Mouse (Mus musculus) forebrain, embryonic 14.5 days (tissue): Measurements from ENCODE around the gene Gm17490. TPM values are rescaled to one million over a fixed set of nuclear protein-coding genes. Genes with fewer than 3 reads are reported as not detected.

Source experiments
- ATAC-seq: fragments of 200-750 bp; cut with Nextera tagmentation; 2 replicates; pipeline ENCODE4 v1.8.0; 2017; ENCODE audit warnings: mild to moderate bottlenecking, moderate library complexity
- DNase-seq: peaks from one replicate; pipeline ENCODE4 v3.0.0-alpha.2; 2015; ENCODE audit warnings: low spot score
- H3K27ac ChIP-seq: fragments of 300-500 bp; sonication (generic); 2 replicates; pipeline ENCODE4 v1.5.1; 2014; ENCODE audit warnings: low read depth, mild to moderate bottlenecking, control low read depth, low read length, moderate library complexity
- H3K27me3 ChIP-seq: fragments of 300-500 bp; sonication (generic); replicated peaks from 2 replicates; pipeline ENCODE4 v1.6.1; 2014; ENCODE audit warnings: low read length, control low read depth, mixed read lengths; ENCODE audit not compliant: control insufficient read depth, insufficient read depth
- H3K36me3 ChIP-seq: fragments of 300-500 bp; sonication (generic); 2 replicates; pipeline ENCODE4 v1.6.1; 2014; ENCODE audit warnings: low read length, control low read depth; ENCODE audit not compliant: control insufficient read depth, insufficient read depth
- H3K4me1 ChIP-seq: fragments of 300-500 bp; sonication (generic); 2 replicates; pipeline ENCODE4 v1.6.1; 2014; ENCODE audit warnings: antibody characterized with exemption, low read length, control low read depth; ENCODE audit not compliant: control insufficient read depth, insufficient read depth
- H3K4me2 ChIP-seq: fragments of 300-500 bp; sonication (generic); 2 replicates; pipeline ENCODE4 v1.6.1; 2014; ENCODE audit warnings: mild to moderate bottlenecking, control low read depth, low read length
- H3K4me3 ChIP-seq: fragments of 300-500 bp; sonication (generic); 2 replicates; pipeline ENCODE4 v1.5.1; 2014; ENCODE audit warnings: low read depth, low read length, control low read depth
- H3K9ac ChIP-seq: fragments of 300-500 bp; sonication (generic); 2 replicates; pipeline ENCODE4 v1.6.1; 2014; ENCODE audit warnings: mild to moderate bottlenecking, low read length, control low read depth, moderate library complexity
- H3K9me3 ChIP-seq: fragments of 300-500 bp; sonication (generic); replicated peaks from 2 replicates; pipeline ENCODE4 v1.6.1; 2016; ENCODE audit warnings: low read length, control low read depth, mixed read lengths; ENCODE audit not compliant: control insufficient read depth
- WGBS: fragments of 180-500 bp; shearing (Covaris S2); extraction: QIAGEN DNeasy Blood & Tissue Kit; methylation state at CpG from one replicate; pipeline ENCODE4 v1.1.7; 2014; 5-methylcytosine and 5-hydroxymethylcytosine counted together
- polyA plus RNA-seq: library from polyadenylated mRNA; unstranded; fragments of >200 nt; fragmentation: Nextera tagmentation; extraction: Ambion mirVana; gene quantifications from 2 replicates; pipeline ENCODE4 v1.2.1, GENCODE M21; 2014

Gene Gm17490
- polyA plus RNA-seq, result not detected in 2 replicates

DNA sequence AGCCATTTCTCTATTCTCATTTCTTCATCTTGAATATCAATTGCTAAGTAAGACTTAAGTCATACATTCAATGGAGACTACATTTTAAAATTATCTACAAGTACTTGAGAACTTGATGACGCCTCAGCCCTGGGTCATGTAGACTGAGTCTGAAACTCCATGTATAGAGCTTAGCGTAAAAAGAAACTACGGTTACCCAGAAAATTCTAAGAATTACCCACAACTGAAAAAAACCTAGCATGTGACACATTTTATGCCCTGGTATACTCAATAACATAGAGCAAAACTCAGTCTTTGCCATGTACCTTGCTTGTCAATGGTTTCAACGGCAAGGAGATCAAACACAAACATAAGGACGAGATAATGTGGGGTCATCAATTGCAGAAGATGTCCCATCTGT is at the start of gene Gm17490:
Gm17490 (minus strand) TSS at position 375 of the 400 bp plus-strand sequence.
- ATAC-seq (no peak), DNase-seq (no peak)
- 93% methylated on average over 5 of the region's 5 CpGs for WGBS
- H3K4me3 ChIP-seq, result no peak within 1 kb of the TSS
- H3K4me2 ChIP-seq, result no peak within 1 kb of the TSS
- no peak within 1 kb of the TSS for H3K27ac ChIP-seq
- no peaks in the 10 kb centered on the region for H3K27me3 ChIP-seq
- no peak within 1 kb of the TSS for H3K9ac ChIP-seq
- H3K4me1 ChIP-seq, result no peaks in the 10 kb centered on the region
- H3K9me3 ChIP-seq, result no peaks in the 10 kb centered on the region
- H3K36me3 ChIP-seq, result no peaks in the 10 kb centered on the region

GRCm38 (mm10) chr2:11672144-11672543 is 46.1 kb upstream of the Gm17490 start:
- Histone ChIP-seq H3K9ac (no peak overlapping the region), H3K4me2 (no peak overlapping the region), H3K9me3 (no peaks in the 10 kb centered on the region), H3K4me1 (no peaks in the 10 kb centered on the region), H3K27me3 (no peaks in the 10 kb centered on the region), H3K27ac (no peak overlapping the region), H3K36me3 (no peaks in the 10 kb centered on the region), H3K4me3 (no peak overlapping the region)
- DNase-seq (no peak), ATAC-seq (no peak)
- 18% methylated on average over 3 of the region's 3 CpGs for WGBS

GRCm38 (mm10) chr2:11665326-11665725 is 39.3 kb upstream of the Gm17490 start:
- Histone ChIP-seq H3K27me3 (no peaks in the 10 kb centered on the region), H3K36me3 (no peaks in the 10 kb centered on the region), H3K9me3 (no peaks in the 10 kb centered on the region), H3K27ac (no peak overlapping the region), H3K4me2 (no peak overlapping the region), H3K4me3 (no peak overlapping the region), H3K4me1 (no peaks in the 10 kb centered on the region), H3K9ac (no peak overlapping the region)
- DNase-seq (no peak), ATAC-seq (no peak)
- 94% methylated on average over 3 of the region's 3 CpGs for WGBS

DNA sequence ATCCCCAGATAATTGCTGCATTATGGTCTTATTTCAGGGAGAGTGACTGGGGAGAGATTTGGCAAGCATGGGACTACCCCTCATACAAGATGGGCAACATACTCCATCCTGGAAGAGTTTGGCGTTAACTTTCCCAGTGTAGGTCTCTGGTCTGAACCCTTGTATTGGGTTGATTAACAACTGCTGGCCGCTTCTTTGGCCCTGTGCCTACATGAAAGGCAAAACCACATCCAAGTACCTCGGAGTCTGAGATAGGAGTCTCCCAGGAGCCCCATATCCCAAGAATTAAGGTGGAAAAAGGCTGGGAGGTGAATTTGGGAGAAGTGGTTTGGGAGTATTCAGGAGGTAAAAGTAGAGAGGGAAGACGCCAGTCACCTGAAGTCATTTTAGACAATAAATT is 38.7 kb upstream of the Gm17490 start:
- Histone ChIP-seq H3K9me3 (no peaks in the 10 kb centered on the region), H3K4me2 (no peak overlapping the region), H3K27ac (no peak overlapping the region), H3K4me3 (no peak overlapping the region), H3K9ac (no peak overlapping the region), H3K36me3 (no peaks in the 10 kb centered on the region), H3K27me3 (no peaks in the 10 kb centered on the region), H3K4me1 (no peaks in the 10 kb centered on the region)
- ATAC-seq (no peak), DNase-seq (no peak)
- WGBS, result 86% methylated on average over 4 of the region's 4 CpGs

DNA sequence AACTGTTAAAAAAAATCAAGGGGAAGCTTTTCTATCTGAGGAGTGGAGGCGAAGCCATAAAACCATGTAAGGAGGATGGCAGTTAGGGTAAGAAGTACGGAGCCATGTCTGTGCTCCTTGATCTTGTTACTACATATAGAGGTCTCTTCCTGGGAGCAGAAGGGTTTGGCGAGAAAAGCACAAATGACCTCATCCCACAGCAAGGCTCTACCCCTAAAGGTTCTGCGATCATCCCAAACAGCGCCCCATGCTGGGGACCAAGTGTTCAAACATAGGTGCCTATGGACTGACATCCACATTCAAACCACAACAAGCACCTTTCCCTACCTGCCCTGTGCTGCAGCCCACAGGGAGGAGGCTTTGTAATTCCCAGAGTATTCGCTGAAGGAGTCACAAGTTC is 38.3 kb upstream of the Gm17490 start:
- Histone ChIP-seq H3K27ac (no peak overlapping the region), H3K9me3 (no peaks in the 10 kb centered on the region), H3K4me1 (no peaks in the 10 kb centered on the region), H3K36me3 (no peaks in the 10 kb centered on the region), H3K9ac (no peak overlapping the region), H3K27me3 (no peaks in the 10 kb centered on the region), H3K4me3 (peak overlapping the region; percentile 5; the same call in 1 of the 2 replicates), H3K4me2 (peak overlapping the region; percentile 36)
- ATAC-seq (peak; percentile 61; the same call in 1 of the 2 replicates), DNase-seq (no peak)
- 53% methylated on average over 6 of the region's 6 CpGs for WGBS

GRCm38 (mm10) chr2:11663961-11664360 is 37.9 kb upstream of the Gm17490 start:
- Histone ChIP-seq H3K27me3 (no peaks in the 10 kb centered on the region), H3K36me3 (no peaks in the 10 kb centered on the region), H3K9me3 (no peaks in the 10 kb centered on the region), H3K4me2 (peak overlapping the region; percentile 36), H3K4me1 (no peaks in the 10 kb centered on the region), H3K27ac (no peak overlapping the region), H3K4me3 (peak overlapping the region; percentile 5; the same call in 1 of the 2 replicates), H3K9ac (no peak overlapping the region)
- DNase-seq (peak; percentile 88), ATAC-seq (peak; percentile 95)
- WGBS, result 5% methylated on average over 10 of the region's 10 CpGs

DNA sequence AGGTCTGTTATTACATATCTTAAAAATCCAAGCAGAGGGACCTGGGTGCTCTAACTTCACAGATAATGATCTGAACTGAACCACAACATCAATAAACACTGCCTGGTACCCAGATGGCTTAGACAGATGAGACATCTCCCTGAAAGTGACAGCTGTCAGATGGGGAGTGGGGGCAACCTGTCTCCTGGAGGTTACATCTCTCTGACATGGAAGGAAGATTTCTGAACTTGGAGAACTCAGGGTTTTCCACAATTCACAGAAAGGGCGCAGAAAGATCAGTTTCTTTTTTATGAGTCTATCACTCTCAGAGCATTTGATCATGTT is 36.8 kb upstream of the Gm17490 start:
- Histone ChIP-seq H3K4me1 (no peaks in the 10 kb centered on the region), H3K36me3 (no peaks in the 10 kb centered on the region), H3K9ac (no peak overlapping the region), H3K4me2 (no peak overlapping the region), H3K4me3 (no peak overlapping the region), H3K9me3 (no peaks in the 10 kb centered on the region), H3K27me3 (no peaks in the 10 kb centered on the region), H3K27ac (no peak overlapping the region)
- ATAC-seq (no peak), DNase-seq (no peak)
- WGBS, result 97% methylated on average over 1 of the region's 1 CpGs

GRCm38 (mm10) chr2:11662143-11662906 is 36.3 kb upstream of the Gm17490 start:
- DNase-seq, result no peak
- Histone ChIP-seq H3K4me1 (no peaks in the 10 kb centered on the region), H3K4me3 (no peak overlapping the region), H3K9me3 (no peaks in the 10 kb centered on the region), H3K36me3 (no peaks in the 10 kb centered on the region), H3K27me3 (no peaks in the 10 kb centered on the region), H3K4me2 (no peak overlapping the region), H3K9ac (no peak overlapping the region), H3K27ac (no peak overlapping the region)
- no peak for ATAC-seq
- WGBS, result 81% methylated on average over 6 of the region's 6 CpGs

- Histone ChIP-seq H3K27ac (no peak overlapping the region), H3K9me3 (no peaks in the 10 kb centered on the region), H3K4me3 (no peak overlapping the region), H3K4me1 (no peaks in the 10 kb centered on the region), H3K27me3 (no peaks in the 10 kb centered on the region), H3K36me3 (no peaks in the 10 kb centered on the region), H3K9ac (no peak overlapping the region), H3K4me2 (no peak overlapping the region)
- DNase-seq (no peak), ATAC-seq (no peak)
- 33% methylated on average over 2 of the region's 2 CpGs for WGBS
Observed at GRCm38 (mm10) chr2:11659263-11659662, 33.2 kb upstream of the Gm17490 start.
